Mouse (Mus musculus) layer of hippocampus, postnatal 14 days (tissue): ENCODE measurements around the gene 2310007B03Rik. TPM values are rescaled to one million over a fixed set of nuclear protein-coding genes. Genes with fewer than 3 reads are reported as not detected.
A peak's percentile ranks its signal among the peaks of the same experiment; 100 is the strongest.
"Not testable (repeated sequence)": the region's sequence is repeated elsewhere in the genome, so short reads cannot be mapped to it uniquely, and the experiment has no call there.

Experiments
- DNase-seq, 2 experiments: peaks; one replicate each; pipeline ENCODE4 v3.0.0; 2021 to 2022; ENCODE audit warnings: low spot score in 2 of 2, mixed read lengths in 1 of 2
- long read RNA-seq, 2 experiments: library from polyadenylated mRNA; stranded (forward); transcript quantifications; one replicate each; pipeline ENCODE4 v2.0.0; 2021
- total RNA-seq, 2 experiments: library from RNA; stranded (reverse); gene quantifications; 2 replicates each; pipeline ENCODE4 v1.2.3; 2021

Gene 2310007B03Rik
- not detected for total RNA-seq
- long read RNA-seq, experiment 1: 0 reads
- long read RNA-seq, experiment 2: 0 reads

GRCm38 (mm10) chr1:93160501-93161133, at the start of gene 2310007B03Rik:
2310007B03Rik (minus strand) TSS chr1:93160948.
- no peak for DNase-seq

DNA sequence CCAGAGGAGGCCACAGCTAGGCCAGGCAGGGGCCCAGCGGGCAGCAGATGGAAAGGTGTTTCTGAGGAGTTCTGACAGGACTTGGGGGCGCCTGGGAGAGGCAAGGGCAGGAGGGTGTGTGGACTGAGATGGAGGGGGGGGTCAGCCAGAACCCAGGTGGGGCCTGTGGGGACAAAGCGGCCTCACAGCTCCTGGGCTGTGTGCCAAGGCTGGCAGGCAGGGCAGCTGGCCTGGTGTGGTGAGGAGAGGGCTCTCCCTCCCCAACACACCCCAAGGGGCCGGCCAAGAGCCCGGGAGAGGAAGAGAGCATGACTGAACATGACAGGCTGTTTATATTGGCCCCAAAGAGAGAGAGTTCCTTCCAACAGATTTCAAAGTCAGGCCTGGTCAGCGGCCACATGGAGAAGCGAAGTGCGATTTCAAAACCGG, 49.5 kb upstream of the 2310007B03Rik start:
- peak; percentile 42 to 58 for DNase-seq

DNA sequence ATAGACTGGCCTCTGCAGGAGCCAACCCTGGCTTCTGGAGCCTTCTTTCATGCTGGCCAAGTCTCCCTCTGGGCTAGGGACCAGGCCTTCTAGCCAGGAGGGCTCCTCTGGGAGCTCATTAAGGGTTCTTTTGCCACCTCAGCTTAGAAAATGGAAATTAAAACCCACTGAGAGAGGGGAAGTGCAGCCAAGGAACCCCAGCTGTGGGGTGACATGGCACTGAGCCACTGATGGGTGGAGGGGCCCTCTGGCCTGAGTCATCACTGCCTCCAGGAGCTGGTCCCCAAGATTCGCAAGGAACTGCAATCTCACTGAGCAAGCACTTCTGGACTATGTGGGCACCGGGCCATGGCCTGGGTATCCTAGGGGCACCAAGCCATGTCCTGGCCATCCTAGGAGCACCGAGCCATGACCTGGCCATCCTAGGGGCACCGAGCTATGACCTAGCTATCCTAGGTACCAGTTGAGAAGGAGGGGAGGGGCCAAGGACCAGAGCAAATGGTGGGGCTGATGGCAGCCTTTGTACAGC, 46.9 kb upstream of the 2310007B03Rik start:
- DNase-seq: peak; percentile 12 to 52

- no peak for DNase-seq
Observed at GRCm38 (mm10) chr1:93206277-93206970, 45.7 kb upstream of the 2310007B03Rik start.

- DNase-seq: no peak
Observed at GRCm38 (mm10) chr1:93197916-93198315, 37.2 kb upstream of the 2310007B03Rik start.

GRCm38 (mm10) chr1:93197454-93197853, 36.7 kb upstream of the 2310007B03Rik start:
- not testable (repeated sequence) for DNase-seq

DNA sequence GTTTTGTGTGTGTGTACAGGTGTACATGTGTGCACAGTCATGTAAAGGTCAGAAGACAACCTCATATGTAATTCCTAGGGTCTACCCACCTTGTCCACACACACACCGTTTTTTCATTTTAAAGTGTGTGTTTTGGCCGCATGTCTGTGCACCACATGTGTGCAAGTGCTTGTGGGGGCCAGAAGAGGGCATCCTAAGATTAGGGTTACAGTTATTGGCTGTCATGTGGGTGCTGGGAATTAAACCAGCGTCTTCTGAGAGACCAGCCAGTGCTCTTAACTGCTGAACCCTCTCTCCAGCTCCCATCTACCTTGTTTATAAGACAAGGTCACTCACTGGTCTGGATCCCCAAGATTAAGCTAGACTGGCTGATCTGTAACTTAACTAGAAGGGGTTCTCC, 34.2 kb upstream of the 2310007B03Rik start:
- DNase-seq: no peak

- no peak for DNase-seq
Observed at GRCm38 (mm10) chr1:93190726-93191305, 30.1 kb upstream of the 2310007B03Rik start.

DNA sequence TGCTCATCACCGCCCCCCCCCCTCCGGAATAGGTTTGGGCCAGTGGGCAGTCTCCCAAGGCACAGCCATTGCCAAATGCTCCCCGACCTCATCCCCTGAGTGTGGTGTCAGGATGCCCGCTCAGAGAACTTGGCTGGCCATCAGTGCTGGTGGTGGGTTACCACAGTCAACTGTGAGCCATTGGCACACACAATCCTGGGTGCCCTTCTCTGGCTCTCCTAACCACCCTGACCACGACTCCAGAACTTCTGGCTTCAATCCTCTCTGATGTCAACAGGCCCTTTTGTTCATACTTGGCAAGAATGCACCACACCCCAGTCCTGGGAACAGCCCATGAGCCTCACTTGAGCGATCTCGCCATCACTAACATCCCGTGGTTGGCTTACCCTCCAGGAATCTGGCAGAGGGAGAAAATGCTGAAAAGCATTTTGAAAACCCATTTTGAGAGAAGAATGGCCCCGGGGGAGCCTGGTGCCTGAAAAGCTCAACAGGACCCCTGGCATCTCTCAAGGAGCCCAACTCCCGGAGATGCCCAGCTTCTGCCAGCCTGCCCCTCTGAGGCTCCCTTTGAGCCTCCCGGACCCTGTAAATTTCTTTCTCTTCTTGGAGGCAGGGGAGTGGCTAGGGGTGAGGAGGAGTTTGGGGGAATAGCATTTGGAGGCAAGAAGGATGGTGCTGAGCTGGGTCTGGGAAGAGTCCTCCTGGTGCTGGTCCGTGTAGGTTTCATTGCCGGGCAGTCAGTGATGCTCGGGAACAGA, 23.5 kb upstream of the 2310007B03Rik start:
- peak; percentile 19 to 75 for DNase-seq

DNA sequence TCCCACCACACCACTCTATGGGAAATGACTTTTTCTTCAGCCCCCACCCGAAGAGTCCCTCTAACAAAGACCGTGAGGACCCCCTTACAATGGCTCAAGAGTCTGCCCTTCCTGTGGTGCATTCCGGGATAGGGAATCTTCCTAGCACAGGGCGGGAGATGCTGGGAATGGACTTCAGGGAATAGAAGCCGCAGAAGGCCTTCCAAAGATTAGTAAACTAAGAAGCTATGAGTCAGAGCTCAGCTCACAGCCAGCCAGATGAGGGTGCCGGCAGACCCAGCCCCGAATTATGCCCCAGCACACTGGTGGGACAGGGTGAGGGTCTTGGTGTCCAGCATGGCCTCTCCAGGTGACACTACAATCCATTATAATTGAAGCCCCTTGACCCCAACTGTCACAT, 21.5 kb upstream of the 2310007B03Rik start:
- no peak for DNase-seq

DNA sequence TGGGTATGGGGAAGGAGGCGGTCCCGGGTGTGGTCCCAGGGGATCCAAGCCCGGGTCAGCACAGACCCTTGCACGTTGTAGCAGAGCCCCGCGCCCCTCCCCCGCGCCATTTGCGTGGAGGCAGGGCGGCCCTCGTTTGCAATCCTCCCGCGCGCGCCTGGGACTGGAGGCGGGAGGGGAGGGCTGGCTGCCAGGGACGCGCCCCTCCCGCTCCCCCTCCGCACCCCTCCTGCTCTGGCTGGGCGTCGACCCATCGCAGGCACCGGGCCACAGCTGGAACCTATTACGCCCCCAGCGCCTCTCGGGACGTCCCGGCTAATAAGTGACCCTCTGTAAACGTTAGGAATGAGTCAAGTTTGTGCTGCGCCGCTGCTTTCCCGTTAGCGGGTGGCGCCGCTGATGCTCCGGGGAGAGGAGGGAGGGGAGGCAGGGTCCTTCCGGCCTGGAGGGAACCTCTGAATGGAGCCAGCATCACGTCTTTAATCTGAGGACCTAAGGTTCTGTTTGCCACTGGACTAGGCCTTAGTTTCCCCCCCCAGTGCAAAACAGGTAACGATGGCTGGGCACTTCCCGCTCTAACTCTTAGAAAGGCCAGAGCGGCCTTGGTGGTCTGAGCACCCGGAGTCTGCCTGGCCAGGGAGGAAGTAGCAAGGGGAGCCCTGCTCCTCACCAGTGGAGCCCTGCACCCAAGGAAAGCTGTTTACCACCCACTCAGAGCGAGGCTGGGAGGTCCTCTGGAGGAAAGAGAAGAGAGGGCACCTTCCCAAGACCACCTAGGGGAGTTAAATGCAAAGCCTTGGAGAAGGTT, 16.0 kb upstream of the 2310007B03Rik start:
- DNase-seq: peak; percentile 27 to 32

DNA sequence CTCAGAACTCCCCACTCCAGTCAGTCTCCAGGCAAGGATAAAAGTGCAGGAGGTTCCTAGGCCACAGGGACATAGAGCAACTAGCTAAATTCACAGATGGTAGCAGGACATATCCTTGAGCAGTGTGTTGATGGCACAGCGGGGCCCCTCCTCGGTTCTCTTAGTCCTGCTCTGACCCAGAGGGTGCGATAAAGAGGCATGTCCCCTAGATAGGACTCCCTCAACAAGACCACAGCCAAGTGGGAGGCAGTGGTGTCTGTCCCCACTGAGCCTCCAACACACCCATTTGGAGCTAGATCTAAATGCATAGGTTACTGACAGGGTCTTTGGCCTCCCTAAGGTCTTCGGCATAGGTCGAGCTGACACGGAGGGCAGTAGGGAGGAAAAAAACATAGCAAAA, 15.1 kb upstream of the 2310007B03Rik start:
- DNase-seq: no peak

DNA sequence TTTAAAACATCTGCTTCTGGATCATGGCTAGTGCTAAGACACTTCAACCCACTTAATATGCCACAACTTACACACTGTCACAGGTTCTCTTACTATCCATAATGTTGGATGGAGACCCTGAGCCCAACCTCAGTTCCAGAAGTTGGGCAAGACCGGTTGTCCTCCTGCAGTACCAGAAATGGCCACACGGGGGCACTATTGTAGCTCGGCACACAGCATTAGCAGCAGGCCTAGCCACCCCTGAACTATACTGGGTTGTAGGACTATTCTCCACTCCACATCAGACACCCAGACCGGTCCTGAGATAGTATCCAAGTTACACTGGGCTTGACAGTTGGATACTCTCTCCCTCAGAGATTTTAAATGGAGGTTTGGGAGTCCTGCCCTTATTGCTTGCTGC, 13.7 kb upstream of the 2310007B03Rik start:
- peak; percentile 77 to 82 for DNase-seq

GRCm38 (mm10) chr1:93173665-93174064, 12.9 kb upstream of the 2310007B03Rik start:
- DNase-seq: no peak

- DNase-seq: no peak
Observed at GRCm38 (mm10) chr1:93168295-93168775, 7.6 kb upstream of the 2310007B03Rik start, which contains the start of gene Crocc2. Crocc2 (plus strand) TSS chr1:93168725.

DNA sequence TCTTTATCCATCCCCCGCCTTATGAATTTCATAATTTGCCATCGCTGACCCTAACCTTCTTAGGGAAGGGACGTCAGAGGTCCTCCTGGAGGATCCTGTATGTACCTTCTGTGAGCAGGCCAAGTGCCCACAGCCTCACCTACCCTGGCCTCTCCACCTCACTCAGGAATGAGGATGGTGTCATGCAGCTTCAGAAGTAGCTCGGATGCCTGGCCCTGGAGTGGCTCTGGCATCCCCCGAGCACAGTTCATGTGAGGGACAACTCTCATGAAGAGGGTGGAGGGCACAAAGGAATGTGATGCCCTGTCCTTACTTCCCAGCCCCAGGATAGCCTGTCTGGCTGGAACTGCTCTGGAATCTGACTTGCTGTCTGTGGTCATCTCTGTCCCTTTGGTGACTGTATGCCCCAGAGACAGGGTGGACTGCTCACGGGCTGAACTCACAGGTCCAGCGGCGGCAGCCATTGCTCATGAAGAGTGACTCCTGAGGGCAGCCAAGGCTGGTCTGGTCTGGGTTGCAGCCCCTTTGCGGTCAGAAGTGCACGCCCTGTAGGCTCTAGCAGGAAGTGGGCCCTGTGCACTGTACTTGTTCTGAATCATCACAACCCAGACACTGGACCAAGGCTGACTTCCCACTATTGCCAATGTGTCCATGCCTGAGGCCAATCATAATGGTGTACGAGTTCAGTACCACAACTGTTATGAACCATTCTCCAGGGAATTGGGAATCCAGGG, 5.8 kb upstream of the 2310007B03Rik start:
- DNase-seq: no peak

DNA sequence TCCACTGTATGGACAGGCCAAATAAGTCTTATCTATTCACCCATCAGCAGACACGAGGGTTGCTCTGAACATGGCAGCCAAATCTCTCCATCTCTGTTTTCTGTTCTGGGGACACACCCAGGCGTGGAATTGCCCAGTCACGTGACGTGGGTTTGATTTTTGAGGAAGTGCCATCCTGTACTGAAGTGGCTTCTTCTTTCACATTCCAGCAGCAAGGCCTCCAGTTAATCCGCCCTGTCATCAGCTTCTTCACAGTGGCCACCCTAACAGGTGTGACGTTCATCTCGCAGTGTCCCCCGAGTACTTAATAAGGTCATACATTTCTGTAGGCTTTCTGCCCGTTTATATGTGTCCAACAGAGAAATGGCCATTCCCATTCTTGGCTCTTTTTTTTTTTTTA, 4.7 kb upstream of the 2310007B03Rik start:
- DNase-seq: no peak

- no peak for DNase-seq
Observed at GRCm38 (mm10) chr1:93162588-93162987, 1.8 kb upstream of the 2310007B03Rik start.

- no peak for DNase-seq
Observed at GRCm38 (mm10) chr1:93161921-93162320, 1.2 kb upstream of the 2310007B03Rik start.

DNA sequence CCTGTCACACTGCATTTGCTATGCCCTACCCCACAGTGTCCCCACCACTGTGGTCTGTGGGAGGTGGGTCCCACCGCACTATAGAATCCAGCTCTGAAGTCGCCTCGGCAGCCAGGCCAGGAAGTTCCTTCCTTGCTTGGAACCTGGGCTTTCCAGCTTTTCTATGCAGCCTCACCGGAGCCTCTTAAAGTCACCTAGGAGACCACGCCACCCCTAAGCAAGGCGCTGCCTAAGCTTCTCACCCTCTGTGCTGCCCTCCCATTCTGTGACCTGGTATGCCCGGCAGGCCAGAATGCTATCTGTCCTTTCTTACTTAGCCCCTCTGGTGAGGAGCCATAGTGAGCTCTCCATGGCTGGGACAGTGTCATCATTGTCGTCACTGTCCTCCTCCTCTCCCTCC, 602 bp upstream of the 2310007B03Rik start:
- DNase-seq: no peak
